Mouse (Mus musculus) midbrain, embryonic 14.5 days (tissue): ENCODE measurements around the gene Shcbp1. TPM values are rescaled to one million over a fixed set of nuclear protein-coding genes. Genes with fewer than 3 reads are reported as not detected.
"Not testable (repeated sequence)": the region's sequence is repeated elsewhere in the genome, so short reads cannot be mapped to it uniquely, and the experiment has no call there.

Experiments used
- ATAC-seq: fragments of 200-750 bp; cut with Nextera tagmentation; 2 replicates; pipeline ENCODE4 v1.8.0; 2017; ENCODE audit warnings: moderate number of reproducible peaks, moderate library complexity; ENCODE audit not compliant: low FRiP score, low TSS enrichment
- DNase-seq: peaks from one replicate; pipeline ENCODE4 v3.0.0-alpha.2; 2015
- H3K27ac ChIP-seq: fragments of 300-500 bp; sonication (generic); replicated peaks from 2 replicates; pipeline ENCODE4 v1.5.1; 2014; ENCODE audit warnings: mild to moderate bottlenecking, low read depth, low read length, moderate library complexity
- H3K27me3 ChIP-seq: fragments of 300-500 bp; sonication (generic); 2 replicates; pipeline ENCODE4 v1.6.1; 2014; ENCODE audit warnings: low read length, control low read depth, mixed read lengths; ENCODE audit not compliant: control insufficient read depth, insufficient read depth
- H3K36me3 ChIP-seq: fragments of 300-500 bp; sonication (generic); 2 replicates; pipeline ENCODE4 v1.6.1; 2014; ENCODE audit warnings: low read length, control low read depth; ENCODE audit not compliant: control insufficient read depth, insufficient read depth
- H3K4me1 ChIP-seq: fragments of 300-500 bp; sonication (generic); 2 replicates; pipeline ENCODE4 v1.6.1; 2014; ENCODE audit warnings: mild to moderate bottlenecking, antibody characterized with exemption, low read length, control low read depth; ENCODE audit not compliant: control insufficient read depth, insufficient read depth
- H3K4me2 ChIP-seq: fragments of 300-500 bp; sonication (generic); 2 replicates; pipeline ENCODE4 v1.6.1; 2014; ENCODE audit warnings: mild to moderate bottlenecking, low read length, moderate library complexity
- H3K4me3 ChIP-seq: fragments of 300-500 bp; sonication (generic); replicated peaks from 2 replicates; pipeline ENCODE4 v1.5.1; 2014; ENCODE audit warnings: low read depth, low read length
- H3K9ac ChIP-seq: fragments of 300-500 bp; sonication (generic); replicated peaks from 2 replicates; pipeline ENCODE4 v1.6.1; 2014; ENCODE audit warnings: mild to moderate bottlenecking, low read length, moderate library complexity
- H3K9me3 ChIP-seq: fragments of 300-500 bp; sonication (generic); 2 replicates; pipeline ENCODE4 v1.6.1; 2016; ENCODE audit warnings: low read length, control low read depth, mixed read lengths; ENCODE audit not compliant: control insufficient read depth
- WGBS: fragments of 180-500 bp; shearing (Covaris S2); extraction: QIAGEN DNeasy Blood & Tissue Kit; methylation state at CpG from one replicate; pipeline ENCODE4 v1.1.7; 2014; 5-methylcytosine and 5-hydroxymethylcytosine counted together
- polyA plus RNA-seq: library from polyadenylated mRNA; unstranded; fragments of >200 nt; fragmentation: Nextera tagmentation; extraction: Ambion mirVana; gene quantifications from 2 replicates; pipeline ENCODE4 v1.2.1, GENCODE M21; 2014

Shcbp1 gene
- polyA plus RNA-seq, 1 experiment from 2014 or later = 13.9 TPM

GRCm38 (mm10) chr8:4707916-4708315, 71.5 kb downstream of the Shcbp1 start:
- not testable (repeated sequence) for H3K9me3 ChIP-seq, ATAC-seq, H3K27me3 ChIP-seq, H3K27ac ChIP-seq, DNase-seq, H3K36me3 ChIP-seq, H3K4me1 ChIP-seq, H3K9ac ChIP-seq, H3K4me3 ChIP-seq, H3K4me2 ChIP-seq
- 83% methylated on average over 7 of the region's 7 CpGs for WGBS

- Histone ChIP-seq H3K27ac (no peak overlapping the region), H3K36me3 (no peaks in the 10 kb centered on the region), H3K9me3 (no peaks in the 10 kb centered on the region), H3K4me1 (no peaks in the 10 kb centered on the region), H3K27me3 (no peaks in the 10 kb centered on the region), H3K4me2 (no peak overlapping the region), H3K9ac (no peak overlapping the region), H3K4me3 (no peak overlapping the region)
- ATAC-seq = no peak
- no peak for DNase-seq
- 44% methylated on average over 1 of the region's 1 CpGs for WGBS
Observed at GRCm38 (mm10) chr8:4691634-4692033, 87.7 kb downstream of the Shcbp1 start.

Other genes with a start within 250 kb of the Shcbp1 start
- 19.8 and 22.9 TPM in 2 replicates for gene Zfp958, start 166.4 kb downstream of the Shcbp1 start, polyA plus RNA-seq